Mouse (Mus musculus): ENCODE data around the gene Slpi. TPM values are rescaled to one million over a fixed set of nuclear protein-coding genes. Genes with fewer than 3 reads are reported as not detected.

Gene Slpi
- total and polyA plus RNA-seq, 2 experiments from 2014 or later: 0.71 TPM; not detected in 1

- WGBS: 90% methylated on average over 9 of the region's 9 CpGs
Measured at GRCm38 (mm10) chr2:164433278-164433895, 44.5 kb upstream of the Slpi start.

GRCm38 (mm10) chr2:164432541-164433191 lies 43.8 kb upstream of the Slpi start:
- H3K4me1 ChIP-seq (ENCODE audit: insufficient read depth): no peaks in the 10 kb centered on the region
- H3K9me3 ChIP-seq (ENCODE audit: low read length): no peaks in the 10 kb centered on the region
- no peaks in the 10 kb centered on the region for H3K36me3 ChIP-seq (ENCODE audit: insufficient read depth)
- no peak for ATAC-seq
- H3K4me3 ChIP-seq (ENCODE audit: low read depth, low read length): no peak overlapping the region
- H3K27me3 ChIP-seq (ENCODE audit: insufficient read depth, low read length): no peaks in the 10 kb centered on the region
- H3K9ac ChIP-seq: no peak overlapping the region
- no peak overlapping the region for H3K27ac ChIP-seq (ENCODE audit: low read depth, low read length)
- TF ChIP-seq CTCF (IDR thresholded peaks at IDR 0.05; ENCODE audit: low read depth): no peak
- WGBS: 40% methylated on average over 22 of the region's 22 CpGs
- H3K4me2 ChIP-seq (ENCODE audit: low read depth): no peak overlapping the region
- no peak for DNase-seq

More at GRCm38 (mm10) chr2:164433278-164433895, 44.5 kb upstream of the Slpi start:
- Histone ChIP-seq H3K36me3 (ENCODE audit: insufficient read depth) (no peaks in the 10 kb centered on the region), H3K9me3 (ENCODE audit: low read length) (no peaks in the 10 kb centered on the region), H3K4me2 (ENCODE audit: low read depth) (no peak overlapping the region), H3K4me3 (ENCODE audit: low read depth, low read length) (no peak overlapping the region), H3K4me1 (ENCODE audit: insufficient read depth) (no peaks in the 10 kb centered on the region), H3K27me3 (ENCODE audit: insufficient read depth, low read length) (no peaks in the 10 kb centered on the region), H3K9ac (no peak overlapping the region), H3K27ac (ENCODE audit: low read depth, low read length) (no peak overlapping the region)
- TF ChIP-seq CTCF (IDR thresholded peaks at IDR 0.05; ENCODE audit: low read depth): no peak
- ATAC-seq (no peak), DNase-seq (no peak)

- no peak overlapping the region for H3K9ac ChIP-seq
- TF ChIP-seq CTCF (IDR thresholded peaks at IDR 0.05; ENCODE audit: low read depth): no peak
- WGBS: 70% methylated on average over 9 of the region's 9 CpGs
- no peak overlapping the region for H3K27ac ChIP-seq (ENCODE audit: low read depth, low read length)
- DNase-seq (no peak), ATAC-seq (no peak)
- H3K4me1 ChIP-seq (ENCODE audit: insufficient read depth): no peaks in the 10 kb centered on the region
- no peaks in the 10 kb centered on the region for H3K9me3 ChIP-seq (ENCODE audit: low read length)
- H3K4me2 ChIP-seq (ENCODE audit: low read depth): no peak overlapping the region
- H3K4me3 ChIP-seq (ENCODE audit: low read depth, low read length): no peak overlapping the region
- H3K36me3 ChIP-seq (ENCODE audit: insufficient read depth): no peaks in the 10 kb centered on the region
- no peaks in the 10 kb centered on the region for H3K27me3 ChIP-seq (ENCODE audit: insufficient read depth, low read length)
Measured at GRCm38 (mm10) chr2:164431676-164432465, 43.0 kb upstream of the Slpi start.

- no peak for ATAC-seq
- 27% methylated on average over 7 of the region's 7 CpGs for WGBS
Measured at GRCm38 (mm10) chr2:164430697-164431096, 41.8 kb upstream of the Slpi start.

GRCm38 (mm10) chr2:164429881-164430615 lies 41.2 kb upstream of the Slpi start:
- H3K4me3 ChIP-seq (ENCODE audit: low read depth, low read length): no peak overlapping the region
- H3K9me3 ChIP-seq (ENCODE audit: low read length): no peaks in the 10 kb centered on the region
- no peak overlapping the region for H3K27ac ChIP-seq (ENCODE audit: low read depth, low read length)
- no peaks in the 10 kb centered on the region for H3K27me3 ChIP-seq (ENCODE audit: insufficient read depth, low read length)
- no peak overlapping the region for H3K9ac ChIP-seq
- H3K36me3 ChIP-seq (ENCODE audit: insufficient read depth): no peaks in the 10 kb centered on the region
- H3K4me2 ChIP-seq (ENCODE audit: low read depth): no peak overlapping the region
- TF ChIP-seq CTCF (IDR thresholded peaks at IDR 0.05; ENCODE audit: low read depth): no peak
- no peaks in the 10 kb centered on the region for H3K4me1 ChIP-seq (ENCODE audit: insufficient read depth)
- WGBS: 47% methylated on average over 15 of the region's 15 CpGs
- ATAC-seq (no peak), DNase-seq (no peak)

More at GRCm38 (mm10) chr2:164430697-164431096, 41.8 kb upstream of the Slpi start:
- H3K4me1 ChIP-seq (ENCODE audit: insufficient read depth): no peaks in the 10 kb centered on the region
- no peak for TF ChIP-seq CTCF (IDR thresholded peaks at IDR 0.05; ENCODE audit: low read depth)
- no peak overlapping the region for H3K9ac ChIP-seq
- no peaks in the 10 kb centered on the region for H3K9me3 ChIP-seq (ENCODE audit: low read length)
- no peak overlapping the region for H3K4me2 ChIP-seq (ENCODE audit: low read depth)
- no peak for DNase-seq
- no peak overlapping the region for H3K27ac ChIP-seq (ENCODE audit: low read depth, low read length)
- no peak overlapping the region for H3K4me3 ChIP-seq (ENCODE audit: low read depth, low read length)
- no peaks in the 10 kb centered on the region for H3K36me3 ChIP-seq (ENCODE audit: insufficient read depth)
- H3K27me3 ChIP-seq (ENCODE audit: insufficient read depth, low read length): no peaks in the 10 kb centered on the region

- ATAC-seq: no peak
- H3K4me3 ChIP-seq (ENCODE audit: low read depth, low read length): no peak overlapping the region
- H3K9me3 ChIP-seq (ENCODE audit: low read length): no peaks in the 10 kb centered on the region
- H3K36me3 ChIP-seq (ENCODE audit: insufficient read depth): no peaks in the 10 kb centered on the region
- H3K4me1 ChIP-seq (ENCODE audit: insufficient read depth): no peaks in the 10 kb centered on the region
- H3K9ac ChIP-seq: no peak overlapping the region
- no peak for TF ChIP-seq CTCF (IDR thresholded peaks at IDR 0.05; ENCODE audit: low read depth)
- no peak overlapping the region for H3K4me2 ChIP-seq (ENCODE audit: low read depth)
- H3K27me3 ChIP-seq (ENCODE audit: insufficient read depth, low read length): no peaks in the 10 kb centered on the region
- 44% methylated on average over 5 of the region's 5 CpGs for WGBS
- H3K27ac ChIP-seq (ENCODE audit: low read depth, low read length): no peak overlapping the region
- DNase-seq: no peak
Measured at GRCm38 (mm10) chr2:164428451-164428850, 39.6 kb upstream of the Slpi start.

Measured in forebrain, postnatal 0 days (tissue).